Mouse (Mus musculus) cortical plate, adult 2 months (tissue): ENCODE results near the gene Haus7. TPM values are rescaled to one million over a fixed set of nuclear protein-coding genes. Genes with fewer than 3 reads are reported as not detected.

ENCODE experiments used
- H3K27ac ChIP-seq: fragments of 200-500 bp; 2 replicates; pipeline ENCODE4 v1.5.1; 2012; ENCODE audit warnings: low read length, control low read depth, inconsistent platforms; ENCODE audit not compliant: insufficient read depth
- H3K4me1 ChIP-seq: fragments of 200-500 bp; 2 replicates; pipeline ENCODE4 v1.6.1; 2011; ENCODE audit warnings: low read length; ENCODE audit not compliant: control insufficient read depth, insufficient read depth
- H3K4me3 ChIP-seq: fragments of 200-500 bp; 2 replicates; pipeline ENCODE4 v1.5.1; 2011; ENCODE audit warnings: mild to moderate bottlenecking, low read length, control low read depth; ENCODE audit not compliant: insufficient read depth
- CTCF ChIP-seq: fragments of 200-500 bp; IDR thresholded peaks from 2 replicates; pipeline ENCODE4 v1.5.1; 2011; ENCODE audit warnings: mild to moderate bottlenecking, control low read depth, low read length; ENCODE audit not compliant: insufficient read depth; ENCODE audit errors: extremely low read depth
- POLR2A ChIP-seq: fragments of 200-500 bp; IDR thresholded peaks from 2 replicates; pipeline ENCODE4 v1.6.1; 2011; ENCODE audit warnings: mild to moderate bottlenecking, low read length, control low read depth; ENCODE audit not compliant: insufficient read depth; ENCODE audit errors: extremely low read depth
- polyA plus RNA-seq: library from polyadenylated mRNA; depleted of rRNA; stranded (reverse); fragments of >200 nt; gene quantifications from 2 replicates; pipeline ENCODE4 v1.2.3, GENCODE M21; 2012

Gene Haus7
- polyA plus RNA-seq, 1 experiment = 9.8 TPM

DNA sequence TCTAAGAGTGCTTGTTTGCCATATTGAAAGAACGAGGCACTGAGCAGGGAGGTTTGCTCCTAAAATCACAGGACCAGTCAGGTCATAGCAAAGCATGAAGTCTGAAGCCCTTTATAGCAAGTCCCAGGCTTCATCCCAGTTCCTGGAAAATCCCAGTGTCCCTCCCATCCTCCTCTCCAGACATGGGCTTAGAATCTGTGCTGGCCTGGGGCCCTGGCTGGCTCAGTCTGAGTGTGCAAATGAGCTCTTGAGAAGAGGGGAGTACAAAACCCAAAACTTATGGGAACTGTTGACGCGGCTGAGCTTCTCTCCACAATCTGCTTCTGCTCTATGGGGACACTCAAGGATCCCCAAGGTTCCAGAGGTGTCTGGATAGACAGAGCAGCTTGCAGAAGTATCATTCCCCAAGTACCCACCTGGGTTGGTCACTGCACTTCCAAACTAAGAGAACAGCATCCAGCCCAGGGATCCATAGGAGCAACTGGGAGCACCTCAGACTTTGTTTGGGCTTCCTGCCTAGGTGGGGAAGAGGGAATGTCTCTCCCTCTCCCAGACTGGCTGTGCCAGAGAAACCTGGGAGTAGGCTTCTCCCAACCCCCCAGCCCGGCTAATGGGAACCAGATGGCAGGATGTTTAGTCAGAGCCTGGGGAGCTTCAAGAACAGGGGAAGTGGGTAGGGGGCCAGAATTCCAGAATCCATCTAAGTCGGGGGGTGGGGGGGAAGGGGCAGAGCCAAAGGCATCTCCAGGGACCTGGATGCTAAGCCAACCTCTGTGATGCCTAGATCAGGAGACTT is 8.8 kb upstream of the Haus7 start:
- H3K27ac ChIP-seq = no peak overlapping the region
- no peak for TF ChIP-seq POLR2A
- no peak for TF ChIP-seq CTCF
- H3K4me1 ChIP-seq = no peaks in the 10 kb centered on the region
- H3K4me3 ChIP-seq = no peak overlapping the region

GRCm38 (mm10) chrX:73465483-73466186 is 6.8 kb upstream of the Haus7 start:
- Histone ChIP-seq H3K4me3 (no peak overlapping the region), H3K27ac (no peak overlapping the region), H3K4me1 (no peaks in the 10 kb centered on the region)
- TF ChIP-seq CTCF = no peak
- TF ChIP-seq POLR2A = no peak

DNA sequence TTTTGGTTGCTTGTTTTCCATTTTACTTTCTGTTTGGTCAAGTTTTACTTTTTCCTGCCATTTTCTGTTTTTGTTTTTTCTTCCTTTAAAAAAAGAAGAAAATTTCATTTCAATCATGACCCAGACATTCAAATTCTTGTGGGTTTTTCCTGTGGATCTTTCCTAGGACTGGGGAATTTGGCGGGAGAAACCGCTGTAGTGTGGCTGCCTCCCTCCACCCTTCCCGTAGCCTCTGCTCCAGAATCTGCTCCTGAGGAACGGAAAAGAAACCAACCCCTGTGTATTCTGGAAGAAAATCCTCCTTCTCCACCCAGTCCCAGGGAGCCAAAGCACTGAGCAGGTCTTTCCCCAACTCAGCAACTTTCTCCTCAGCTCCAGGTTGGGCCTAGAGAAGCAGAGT is 1.9 kb upstream of the Haus7 start:
- Histone ChIP-seq H3K4me3 (no peak overlapping the region), H3K4me1 (no peaks in the 10 kb centered on the region), H3K27ac (no peak overlapping the region)
- TF ChIP-seq POLR2A = no peak

DNA sequence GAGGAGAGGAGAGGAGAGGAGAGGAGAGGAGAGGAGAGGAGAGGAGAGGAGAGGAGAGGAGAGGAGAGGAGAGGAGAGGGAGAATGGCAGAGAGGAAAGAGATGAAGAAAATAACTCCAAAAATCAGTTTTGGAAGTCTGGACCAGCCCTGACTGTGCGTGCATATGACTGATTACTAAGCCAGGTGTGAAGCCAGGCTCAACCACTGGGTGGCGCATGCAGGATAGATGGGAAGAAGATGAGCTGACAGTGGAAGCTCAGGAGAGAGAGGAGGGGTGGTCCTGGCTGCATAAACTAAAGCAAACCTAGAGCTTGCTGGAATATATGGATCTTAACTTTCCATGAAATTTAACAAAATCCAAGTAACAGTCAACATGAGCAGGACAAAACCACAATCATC is 6.9 kb downstream of the Haus7 start:
- Histone ChIP-seq H3K4me3 (no peak overlapping the region), H3K27ac (no peak overlapping the region), H3K4me1 (no peaks in the 10 kb centered on the region)
- peak; percentile 76 for TF ChIP-seq CTCF
- no peak for TF ChIP-seq POLR2A

GRCm38 (mm10) chrX:73441428-73441827 is 17.4 kb downstream of the Haus7 start:
- no peak for TF ChIP-seq POLR2A
- TF ChIP-seq CTCF = no peak
- Histone ChIP-seq H3K4me1 (no peaks in the 10 kb centered on the region), H3K4me3 (no peak overlapping the region), H3K27ac (no peak overlapping the region)

DNA sequence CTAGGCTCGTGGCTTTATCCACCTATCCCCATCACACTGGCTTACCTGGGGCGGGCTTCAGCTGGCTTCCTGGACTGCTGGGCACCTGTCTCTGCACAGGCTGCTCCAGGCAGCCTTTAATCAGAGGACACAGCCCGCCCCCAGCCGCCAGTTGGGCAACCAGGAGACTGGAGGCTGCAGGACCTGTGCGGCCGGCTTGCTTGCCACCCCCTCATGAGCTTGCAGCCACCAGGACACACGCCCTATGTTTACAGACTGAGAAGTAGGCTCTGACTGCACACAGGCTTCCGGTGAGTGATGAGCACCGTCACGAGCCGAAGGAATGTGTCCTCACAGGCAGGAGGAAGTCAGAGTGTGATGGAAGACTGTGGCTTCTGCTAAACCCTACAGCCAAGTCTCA is 23.6 kb downstream of the Haus7 start, which contains the start of gene Trex2:
Trex2 (minus strand) TSS at position 93 of the 400 bp plus-strand sequence.
- Histone ChIP-seq H3K27ac (no peak within 1 kb of the TSS), H3K4me1 (no peaks in the 10 kb centered on the region), H3K4me3 (no peak within 1 kb of the TSS)
- TF ChIP-seq CTCF (no peak), POLR2A (no peak)

DNA sequence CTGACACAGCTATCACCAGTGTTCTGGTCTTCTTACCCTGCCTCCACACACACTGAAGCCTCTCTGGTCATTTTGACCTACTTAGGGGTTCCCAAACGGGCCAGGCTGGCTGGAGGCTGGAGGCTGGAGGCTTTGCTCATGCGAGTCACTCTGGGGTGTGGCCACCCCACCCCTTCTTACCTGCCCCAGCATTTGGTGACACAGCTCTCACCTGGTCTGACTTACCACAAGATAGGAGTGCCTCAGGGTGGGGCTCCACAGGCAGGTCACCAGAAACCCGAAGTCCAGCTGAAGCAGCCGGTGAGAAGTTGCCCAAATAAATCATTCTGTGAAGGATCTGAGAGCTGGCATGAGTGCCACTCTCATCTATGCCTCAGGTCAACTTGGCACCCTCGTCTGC is 26.0 kb downstream of the Haus7 start:
- H3K4me3 ChIP-seq = no peak overlapping the region
- no peak overlapping the region for H3K27ac ChIP-seq
- TF ChIP-seq CTCF (no peak), POLR2A (no peak)
- no peaks in the 10 kb centered on the region for H3K4me1 ChIP-seq

- no peak overlapping the region for H3K4me3 ChIP-seq
- no peak overlapping the region for H3K27ac ChIP-seq
- no peak for TF ChIP-seq CTCF
- no peak for TF ChIP-seq POLR2A
- H3K4me1 ChIP-seq = no peaks in the 10 kb centered on the region
Measured at GRCm38 (mm10) chrX:73430036-73430435, 28.8 kb downstream of the Haus7 start.

DNA sequence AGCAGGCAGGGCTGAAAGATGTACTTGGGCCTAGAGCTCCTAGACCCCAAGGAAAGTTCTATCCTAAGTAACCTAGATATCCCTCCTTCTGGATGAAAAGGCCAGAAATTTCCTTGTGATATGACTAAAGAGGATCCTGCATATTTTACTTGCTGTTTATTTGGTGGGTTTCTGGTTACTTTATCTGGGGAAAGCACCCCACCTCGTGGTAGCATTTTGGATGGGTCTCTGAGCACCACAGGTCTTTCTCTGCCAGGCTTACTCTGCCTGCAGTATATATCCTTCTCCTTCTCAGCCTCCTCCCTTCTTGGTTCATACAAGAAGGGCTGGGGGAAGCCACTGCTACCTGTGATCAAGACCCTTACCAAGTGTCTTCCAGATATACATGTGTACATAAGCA is 46.1 kb downstream of the Haus7 start:
- TF ChIP-seq POLR2A = no peak
- TF ChIP-seq CTCF = 0 out of 2 replicates have a peak, but pooled peaks have one; percentile 6
- no peak overlapping the region for H3K4me3 ChIP-seq
- no peaks in the 10 kb centered on the region for H3K4me1 ChIP-seq
- H3K27ac ChIP-seq = no peak overlapping the region
